Mouse (Mus musculus): ENCODE results near the gene Cxcl9.
A peak's percentile ranks its signal among the peaks of the same experiment; 100 is the strongest.
"Not testable (repeated sequence)": the region's sequence is repeated elsewhere in the genome, so short reads cannot be mapped to it uniquely, and the experiment has no call there.

Cxcl9 gene

GRCm38 (mm10) chr5:92327929-92328328 lies at the start of gene Cxcl9:
Gene Cxcl9, minus strand, starts transcription at chr5:92328079.
- no peak for DNase-seq

GRCm38 (mm10) chr5:92376795-92377405 lies 49.0 kb upstream of the Cxcl9 start:
- DNase-seq, result no peak

GRCm38 (mm10) chr5:92375368-92375767 lies 47.5 kb upstream of the Cxcl9 start:
- DNase-seq, result no peak

- DNase-seq, result no peak
Observed at GRCm38 (mm10) chr5:92374721-92375142, 46.9 kb upstream of the Cxcl9 start.

GRCm38 (mm10) chr5:92372605-92373004 lies 44.7 kb upstream of the Cxcl9 start:
- DNase-seq, result no peak

GRCm38 (mm10) chr5:92371361-92371976 lies 43.6 kb upstream of the Cxcl9 start:
- no peak for DNase-seq

GRCm38 (mm10) chr5:92370891-92371290 lies 43.0 kb upstream of the Cxcl9 start:
- DNase-seq, result no peak

GRCm38 (mm10) chr5:92370392-92370791 lies 42.5 kb upstream of the Cxcl9 start:
- DNase-seq, result no peak

GRCm38 (mm10) chr5:92369151-92369994 lies 41.5 kb upstream of the Cxcl9 start:
- DNase-seq, result peak; percentile 73

- DNase-seq, result peak; percentile 85
Observed at GRCm38 (mm10) chr5:92368392-92368791, 40.5 kb upstream of the Cxcl9 start.

- no peak for DNase-seq
Observed at GRCm38 (mm10) chr5:92366565-92366964, 38.7 kb upstream of the Cxcl9 start.

GRCm38 (mm10) chr5:92365146-92365705 lies 37.3 kb upstream of the Cxcl9 start:
- no peak for DNase-seq

GRCm38 (mm10) chr5:92364011-92364410 lies 36.1 kb upstream of the Cxcl9 start:
- DNase-seq, result no peak

- no peak for DNase-seq
Observed at GRCm38 (mm10) chr5:92363179-92363578, 35.3 kb upstream of the Cxcl9 start.

- no peak for DNase-seq
Observed at GRCm38 (mm10) chr5:92358767-92359455, 31.0 kb upstream of the Cxcl9 start.

GRCm38 (mm10) chr5:92358033-92358432 lies 30.2 kb upstream of the Cxcl9 start:
- DNase-seq, result no peak

GRCm38 (mm10) chr5:92353517-92353916 lies 25.6 kb upstream of the Cxcl9 start:
- no peak for DNase-seq

- not testable (repeated sequence) for DNase-seq
Observed at GRCm38 (mm10) chr5:92352716-92353115, 24.8 kb upstream of the Cxcl9 start.

GRCm38 (mm10) chr5:92349731-92350130 lies 21.9 kb upstream of the Cxcl9 start:
- no peak for DNase-seq

- no peak for DNase-seq
Observed at GRCm38 (mm10) chr5:92348794-92349413, 21.0 kb upstream of the Cxcl9 start, which contains the start of gene Cxcl10. Gene Cxcl10, minus strand, starts transcription at chr5:92348889.

GRCm38 (mm10) chr5:92345006-92345405 lies 17.1 kb upstream of the Cxcl9 start:
- no peak for DNase-seq

GRCm38 (mm10) chr5:92340606-92341005 lies 12.7 kb upstream of the Cxcl9 start:
- no peak for DNase-seq
